Mouse (Mus musculus) bone marrow macrophage, adult 2 months (primary cell): ENCODE measurements around the gene Prex1.

Source experiments
- CTCF ChIP-seq: IDR thresholded peaks from 2 replicates; pipeline ENCODE4 v1.5.1; 2012; ENCODE audit warnings: low read depth, mild to moderate bottlenecking, low read length, moderate library complexity
- POLR2A ChIP-seq: IDR thresholded peaks from 2 replicates; pipeline ENCODE4 v1.6.1; 2012; ENCODE audit warnings: mild to moderate bottlenecking, low read depth, low read length, borderline replicate concordance

- TF ChIP-seq CTCF (no peak), POLR2A (no peak)
Measured at GRCm38 (mm10) chr2:166744433-166744832, 30.8 kb upstream of the Prex1 start.
